Mouse (Mus musculus) stomach, postnatal 0 days (tissue): ENCODE data around the gene Thsd4. TPM values are rescaled to one million over a fixed set of nuclear protein-coding genes. Genes with fewer than 3 reads are reported as not detected.

ENCODE experiments used
- ATAC-seq: fragments of 200-750 bp; cut with Nextera tagmentation; 2 replicates; pipeline ENCODE4 v1.8.0; 2017; ENCODE audit not compliant: low FRiP score, low TSS enrichment
- DNase-seq: peaks from one replicate; pipeline ENCODE4 v3.0.0-alpha.2; 2016; ENCODE audit warnings: low spot score
- H3K27ac ChIP-seq: fragments of 300-500 bp; sonication (generic); replicated peaks from 2 replicates; pipeline ENCODE4 v1.5.1; 2014; ENCODE audit warnings: mild to moderate bottlenecking, control low read depth
- H3K27me3 ChIP-seq: fragments of 300-500 bp; sonication (generic); 2 replicates; pipeline ENCODE4 v1.6.1; 2014; ENCODE audit warnings: low read length; ENCODE audit not compliant: control insufficient read depth, insufficient read depth
- H3K36me3 ChIP-seq: fragments of 300-500 bp; sonication (generic); 2 replicates; pipeline ENCODE4 v1.6.1; 2014; ENCODE audit warnings: low read length, mixed read lengths; ENCODE audit not compliant: control insufficient read depth, insufficient read depth
- H3K4me1 ChIP-seq: fragments of 300-500 bp; sonication (generic); replicated peaks from 2 replicates; pipeline ENCODE4 v1.6.1; 2014; ENCODE audit warnings: antibody characterized with exemption; ENCODE audit not compliant: control insufficient read depth, insufficient read depth
- H3K4me2 ChIP-seq: fragments of 300-500 bp; sonication (generic); replicated peaks from 2 replicates; pipeline ENCODE4 v1.6.1; 2014; ENCODE audit warnings: low read depth, mild to moderate bottlenecking, control low read depth, moderate library complexity
- H3K4me3 ChIP-seq: fragments of 300-500 bp; sonication (generic); 2 replicates; pipeline ENCODE4 v1.5.1; 2014; ENCODE audit warnings: low read depth, low read length, control low read depth
- H3K9ac ChIP-seq: fragments of 300-500 bp; sonication (generic); 2 replicates; pipeline ENCODE4 v1.6.1; 2014; ENCODE audit warnings: mild to moderate bottlenecking, low read length, control low read depth, mixed read lengths
- H3K9me3 ChIP-seq: fragments of 300-500 bp; sonication (generic); 2 replicates; pipeline ENCODE4 v1.6.1; 2016; ENCODE audit warnings: low read length; ENCODE audit not compliant: control insufficient read depth
- CTCF ChIP-seq: IDR thresholded peaks from 2 replicates; pipeline ENCODE4 v1.5.1; 2016; ENCODE audit warnings: antibody characterized with exemption, low read depth, mild to moderate bottlenecking, moderate library complexity
- EP300 ChIP-seq: optimal IDR thresholded peaks from 2 replicates; pipeline ENCODE3; 2016; ENCODE audit warnings: antibody characterized with exemption
- WGBS: fragments of 180-500 bp; shearing (Covaris S2); extraction: QIAGEN DNeasy Blood & Tissue Kit; methylation state at CpG from one replicate; pipeline ENCODE4 v1.1.7; 2014; 5-methylcytosine and 5-hydroxymethylcytosine counted together
- polyA plus RNA-seq: library from polyadenylated mRNA; unstranded; fragments of >200 nt; fragmentation: Nextera tagmentation; extraction: Ambion mirVana; gene quantifications from 2 replicates; pipeline ENCODE4 v1.2.1, GENCODE M21; 2015

The Thsd4 gene
- polyA plus RNA-seq, 1 experiment from 2014 or later = 10.7 TPM

DNA sequence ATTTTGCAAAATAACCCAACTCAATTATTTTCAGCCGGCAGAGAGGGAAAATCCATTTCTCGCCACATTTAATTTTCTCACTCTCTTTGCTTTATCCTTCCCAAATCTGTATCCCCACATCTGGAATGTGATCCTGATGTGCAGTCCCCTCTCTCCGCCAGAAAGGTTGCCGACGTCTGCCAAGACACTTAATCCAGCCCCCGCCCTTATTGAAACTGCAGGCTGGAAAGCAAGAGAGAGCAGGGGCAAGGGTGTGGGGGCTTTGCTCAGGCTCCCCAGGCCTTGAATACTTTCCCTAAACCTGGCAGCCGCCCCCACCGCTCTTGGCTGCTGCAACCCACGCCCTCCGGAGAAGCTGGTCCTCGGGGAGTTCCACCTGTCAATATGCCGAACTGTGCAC lies 233.1 kb downstream of the Thsd4 start:
- Histone ChIP-seq H3K36me3 (no peaks in the 10 kb centered on the region), H3K9me3 (no peaks in the 10 kb centered on the region), H3K4me3 (no peak overlapping the region), H3K4me1 (no peaks in the 10 kb centered on the region), H3K9ac (no peak overlapping the region), H3K4me2 (no peak overlapping the region), H3K27ac (no peak overlapping the region), H3K27me3 (no peaks in the 10 kb centered on the region)
- no peak for ATAC-seq
- DNase-seq = no peak
- TF ChIP-seq EP300 = no peak
- no peak for TF ChIP-seq CTCF
- WGBS = 59% methylated on average over 12 of the region's 12 CpGs

DNA sequence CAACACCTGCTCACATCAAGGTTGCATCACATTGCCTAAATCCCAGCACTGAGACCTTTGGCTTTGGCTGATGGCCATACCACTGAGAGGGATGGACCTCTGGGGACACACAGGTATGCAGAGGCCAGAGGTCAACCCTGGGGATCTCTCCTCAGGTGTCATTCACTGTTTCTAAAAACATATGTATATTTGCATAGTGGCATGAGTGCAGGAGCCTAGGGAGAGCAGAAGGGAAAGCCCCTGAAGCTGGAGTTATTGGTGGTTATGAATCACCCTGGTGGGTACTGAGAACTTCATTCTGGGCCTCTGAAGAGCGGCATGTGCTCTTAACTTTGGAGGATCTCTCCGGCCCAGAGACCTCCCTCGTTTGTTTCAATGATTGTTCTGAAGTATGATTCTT lies 235.5 kb downstream of the Thsd4 start:
- Histone ChIP-seq H3K9me3 (no peaks in the 10 kb centered on the region), H3K4me1 (no peaks in the 10 kb centered on the region), H3K27me3 (no peaks in the 10 kb centered on the region), H3K36me3 (no peaks in the 10 kb centered on the region), H3K27ac (no peak overlapping the region), H3K4me3 (no peak overlapping the region), H3K4me2 (no peak overlapping the region), H3K9ac (no peak overlapping the region)
- 81% methylated on average over 3 of the region's 3 CpGs for WGBS
- DNase-seq (no peak), ATAC-seq (0 out of 2 replicates have a peak, but pooled peaks have one; percentile 2)
- TF ChIP-seq CTCF = no peak
- TF ChIP-seq EP300 = no peak

DNA sequence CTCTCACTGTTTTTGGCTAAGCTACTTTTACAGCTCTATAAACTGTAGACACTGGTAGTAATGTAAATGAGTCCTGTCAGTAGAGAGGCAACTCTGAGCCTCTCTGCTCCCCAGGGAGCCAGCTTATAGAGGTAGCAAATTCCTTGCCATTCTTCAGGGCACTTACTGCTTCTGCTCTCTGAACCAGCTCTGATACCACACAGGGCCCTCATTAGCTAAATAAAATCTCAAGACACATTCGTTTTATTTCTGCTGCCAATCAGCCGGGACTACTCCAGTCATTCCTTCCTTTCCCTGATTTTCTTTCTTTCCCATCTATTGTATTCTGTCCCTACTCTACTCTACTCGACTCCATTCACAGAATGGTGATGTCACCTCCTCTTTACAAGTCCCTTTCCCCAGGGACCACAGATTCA lies 236.8 kb downstream of the Thsd4 start:
- H3K36me3 ChIP-seq = no peaks in the 10 kb centered on the region
- 53% methylated on average over 3 of the region's 3 CpGs for WGBS
- H3K9me3 ChIP-seq = no peaks in the 10 kb centered on the region
- ATAC-seq (no peak), DNase-seq (no peak)
- no peak overlapping the region for H3K9ac ChIP-seq
- H3K27ac ChIP-seq = no peak overlapping the region
- no peaks in the 10 kb centered on the region for H3K4me1 ChIP-seq
- no peak for TF ChIP-seq EP300
- TF ChIP-seq CTCF = no peak
- H3K4me2 ChIP-seq = no peak overlapping the region
- no peak overlapping the region for H3K4me3 ChIP-seq
- no peaks in the 10 kb centered on the region for H3K27me3 ChIP-seq

DNA sequence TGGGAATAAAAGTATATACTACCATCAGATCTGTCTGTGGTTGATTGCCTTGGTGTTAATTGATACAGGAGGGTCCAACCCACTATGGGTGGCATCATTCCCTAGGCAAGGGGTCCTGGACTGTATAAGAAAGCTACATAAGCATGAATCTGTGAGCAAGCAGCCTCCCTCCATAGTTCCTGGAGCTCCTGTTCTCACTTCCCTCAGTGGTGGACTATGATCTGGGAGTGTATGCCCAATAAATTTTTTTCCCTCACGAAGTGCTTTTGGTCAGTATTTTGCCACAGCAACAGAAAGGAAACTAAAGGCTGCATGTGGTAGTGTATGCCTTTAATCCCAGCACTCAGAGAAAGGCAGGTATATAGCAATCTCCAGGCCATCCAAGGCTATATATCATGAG lies 237.5 kb downstream of the Thsd4 start:
- H3K4me3 ChIP-seq = no peak overlapping the region
- no peak overlapping the region for H3K9ac ChIP-seq
- H3K27me3 ChIP-seq = no peaks in the 10 kb centered on the region
- no peak for ATAC-seq
- H3K36me3 ChIP-seq = no peaks in the 10 kb centered on the region
- H3K27ac ChIP-seq = no peak overlapping the region
- H3K4me2 ChIP-seq = no peak overlapping the region
- H3K9me3 ChIP-seq = no peaks in the 10 kb centered on the region
- WGBS = 78% methylated on average over 1 of the region's 1 CpGs
- no peak for DNase-seq
- no peaks in the 10 kb centered on the region for H3K4me1 ChIP-seq
- TF ChIP-seq CTCF (no peak), EP300 (no peak)

DNA sequence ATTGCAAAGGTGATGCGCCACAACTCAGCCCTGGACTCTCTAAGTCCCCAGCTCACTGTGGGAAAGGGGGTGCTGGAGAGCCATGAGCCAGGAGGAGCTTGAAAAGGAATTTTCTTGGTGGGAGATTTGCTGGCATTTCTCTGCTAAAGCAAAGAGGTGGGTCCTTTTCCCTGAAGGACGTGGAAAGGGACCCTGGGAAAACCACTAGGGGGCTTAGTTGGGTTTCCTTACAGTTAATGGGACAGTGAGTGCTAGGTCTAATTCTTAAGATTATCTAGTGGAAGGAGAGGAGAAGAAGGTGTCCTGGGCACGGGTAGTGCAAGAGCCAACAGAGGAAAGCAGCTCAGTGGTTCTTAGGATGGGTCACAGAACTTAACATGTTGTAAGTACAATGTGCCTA lies 238.3 kb downstream of the Thsd4 start:
- H3K27ac ChIP-seq = no peak overlapping the region
- H3K4me2 ChIP-seq = no peak overlapping the region
- no peak for TF ChIP-seq EP300
- TF ChIP-seq CTCF = peak; percentile 59
- 46% methylated on average over 3 of the region's 3 CpGs for WGBS
- ATAC-seq = no peak
- H3K9ac ChIP-seq = no peak overlapping the region
- DNase-seq = no peak
- H3K4me3 ChIP-seq = no peak overlapping the region
- no peaks in the 10 kb centered on the region for H3K9me3 ChIP-seq
- H3K27me3 ChIP-seq = no peaks in the 10 kb centered on the region
- no peaks in the 10 kb centered on the region for H3K4me1 ChIP-seq
- H3K36me3 ChIP-seq = no peaks in the 10 kb centered on the region

DNA sequence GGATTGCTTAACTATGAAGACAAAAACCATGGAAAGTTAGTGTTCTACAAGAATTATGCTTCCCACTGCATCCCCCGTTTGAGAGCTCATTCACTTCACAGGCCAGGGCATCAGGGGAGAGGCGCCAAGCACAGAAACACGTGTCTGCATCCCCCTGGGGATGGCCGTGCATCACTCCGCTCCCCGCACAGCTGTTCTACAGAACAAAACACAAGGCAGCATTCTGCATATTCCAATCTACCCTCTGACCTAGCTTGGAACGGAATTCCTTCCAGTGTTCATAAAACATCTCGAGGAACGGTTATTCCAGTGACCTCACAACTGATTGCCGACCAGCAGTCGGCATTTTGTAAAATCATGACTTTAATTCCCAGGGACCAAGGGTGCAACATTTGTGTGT lies 240.6 kb downstream of the Thsd4 start:
- peak; percentile 47; the same call in 1 of the 2 replicates for ATAC-seq
- Histone ChIP-seq H3K27me3 (no peaks in the 10 kb centered on the region), H3K36me3 (no peaks in the 10 kb centered on the region), H3K4me2 (no peak overlapping the region), H3K27ac (peak overlapping the region; percentile 53; the same call in 1 of the 2 replicates), H3K9me3 (no peaks in the 10 kb centered on the region), H3K9ac (no peak overlapping the region), H3K4me3 (no peak overlapping the region), H3K4me1 (no peaks in the 10 kb centered on the region)
- no peak for DNase-seq
- WGBS = 37% methylated on average over 11 of the region's 11 CpGs
- no peak for TF ChIP-seq EP300
- no peak for TF ChIP-seq CTCF
